Mouse (Mus musculus): Measurements from ENCODE around the gene Abhd15. TPM values are rescaled to one million over a fixed set of nuclear protein-coding genes. Genes with fewer than 3 reads are reported as not detected.

Abhd15 gene
- polyA plus RNA-seq, 1 experiment from 2014 or later = 1.8 TPM

GRCm38 (mm10) chr11:77483043-77483442, 31.9 kb upstream of the Abhd15 start:
- H3K36me3 ChIP-seq (ENCODE audit: control insufficient read depth, insufficient read depth, low read length) = no peaks in the 10 kb centered on the region
- H3K4me2 ChIP-seq (ENCODE audit: low read length) = no peak overlapping the region
- no peak for ATAC-seq (ENCODE audit: low FRiP score, low TSS enrichment)
- H3K27ac ChIP-seq (replicated peaks; ENCODE audit: low read depth, low read length) = no peak overlapping the region
- DNase-seq = no peak
- 80% methylated on average over 3 of the region's 3 CpGs for WGBS
- no peaks in the 10 kb centered on the region for H3K9me3 ChIP-seq (ENCODE audit: control insufficient read depth, low read length)
- H3K4me1 ChIP-seq (ENCODE audit: control insufficient read depth, insufficient read depth, low read length) = peaks cover 50% of the 10 kb centered on the region
- H3K27me3 ChIP-seq (ENCODE audit: control insufficient read depth, insufficient read depth, low read length) = no peaks in the 10 kb centered on the region
- H3K9ac ChIP-seq (replicated peaks; ENCODE audit: low read length) = no peak overlapping the region
- no peak overlapping the region for H3K4me3 ChIP-seq (replicated peaks; ENCODE audit: low read depth, low read length)

GRCm38 (mm10) chr11:77483510-77484255, 31.2 kb upstream of the Abhd15 start:
- DNase-seq (no peak), ATAC-seq (ENCODE audit: low FRiP score, low TSS enrichment) (no peak)
- WGBS = 78% methylated on average over 11 of the region's 11 CpGs
- Histone ChIP-seq H3K4me2 (ENCODE audit: low read length) (no peak overlapping the region), H3K27me3 (ENCODE audit: control insufficient read depth, insufficient read depth, low read length) (no peaks in the 10 kb centered on the region), H3K36me3 (ENCODE audit: control insufficient read depth, insufficient read depth, low read length) (no peaks in the 10 kb centered on the region), H3K4me1 (ENCODE audit: control insufficient read depth, insufficient read depth, low read length) (peaks cover 55% of the 10 kb centered on the region), H3K4me3 (replicated peaks; ENCODE audit: low read depth, low read length) (no peak overlapping the region), H3K27ac (replicated peaks; ENCODE audit: low read depth, low read length) (no peak overlapping the region), H3K9me3 (ENCODE audit: control insufficient read depth, low read length) (no peaks in the 10 kb centered on the region), H3K9ac (replicated peaks; ENCODE audit: low read length) (no peak overlapping the region)

GRCm38 (mm10) chr11:77485229-77485628, 29.7 kb upstream of the Abhd15 start:
- no peaks in the 10 kb centered on the region for H3K36me3 ChIP-seq (ENCODE audit: control insufficient read depth, insufficient read depth, low read length)
- H3K4me2 ChIP-seq (ENCODE audit: low read length) = peak overlapping the region; percentile 81; the same call in 1 of the 2 replicates
- H3K27me3 ChIP-seq (ENCODE audit: control insufficient read depth, insufficient read depth, low read length) = no peaks in the 10 kb centered on the region
- WGBS = 56% methylated on average over 6 of the region's 6 CpGs
- H3K4me3 ChIP-seq (replicated peaks; ENCODE audit: low read depth, low read length) = no peak overlapping the region
- ATAC-seq (ENCODE audit: low FRiP score, low TSS enrichment) (no peak), DNase-seq (peak; percentile 44)
- peaks cover 57% of the 10 kb centered on the region for H3K4me1 ChIP-seq (ENCODE audit: control insufficient read depth, insufficient read depth, low read length)
- peak overlapping the region; percentile 4 for H3K9ac ChIP-seq (replicated peaks; ENCODE audit: low read length)
- no peaks in the 10 kb centered on the region for H3K9me3 ChIP-seq (ENCODE audit: control insufficient read depth, low read length)
- H3K27ac ChIP-seq (replicated peaks; ENCODE audit: low read depth, low read length) = 0 out of 2 replicates have a peak overlapping the region, but pooled peaks have one; percentile 3

- Histone ChIP-seq H3K9ac (replicated peaks; ENCODE audit: low read length) (no peak overlapping the region; the same call in 1 of the 2 replicates), H3K4me3 (replicated peaks; ENCODE audit: low read depth, low read length) (no peak overlapping the region), H3K27ac (replicated peaks; ENCODE audit: low read depth, low read length) (peak overlapping the region; percentile 37), H3K27me3 (ENCODE audit: control insufficient read depth, insufficient read depth, low read length) (no peaks in the 10 kb centered on the region), H3K9me3 (ENCODE audit: control insufficient read depth, low read length) (no peaks in the 10 kb centered on the region), H3K4me2 (ENCODE audit: low read length) (peak overlapping the region; percentile 81), H3K4me1 (ENCODE audit: control insufficient read depth, insufficient read depth, low read length) (peaks cover 68% of the 10 kb centered on the region), H3K36me3 (ENCODE audit: control insufficient read depth, insufficient read depth, low read length) (no peaks in the 10 kb centered on the region)
- 52% methylated on average over 5 of the region's 5 CpGs for WGBS
- ATAC-seq (ENCODE audit: low FRiP score, low TSS enrichment) (no peak), DNase-seq (peak; percentile 66)
Measured at GRCm38 (mm10) chr11:77486798-77487197, 28.1 kb upstream of the Abhd15 start.

- Histone ChIP-seq H3K9ac (replicated peaks; ENCODE audit: low read length) (peak overlapping the region; percentile 98), H3K36me3 (ENCODE audit: control insufficient read depth, insufficient read depth, low read length) (no peaks in the 10 kb centered on the region), H3K4me3 (replicated peaks; ENCODE audit: low read depth, low read length) (peak overlapping the region; percentile 95), H3K9me3 (ENCODE audit: control insufficient read depth, low read length) (no peaks in the 10 kb centered on the region), H3K27me3 (ENCODE audit: control insufficient read depth, insufficient read depth, low read length) (no peaks in the 10 kb centered on the region), H3K4me2 (ENCODE audit: low read length) (peak overlapping the region; percentile 81), H3K27ac (replicated peaks; ENCODE audit: low read depth, low read length) (peak overlapping the region; percentile 93), H3K4me1 (ENCODE audit: control insufficient read depth, insufficient read depth, low read length) (peaks cover 59% of the 10 kb centered on the region)
- no peak for ATAC-seq (ENCODE audit: low FRiP score, low TSS enrichment)
- WGBS = 2% methylated on average over 53 of the region's 55 CpGs
- peak; percentile 71 for DNase-seq
Measured at GRCm38 (mm10) chr11:77488771-77489581, 25.9 kb upstream of the Abhd15 start.

- H3K27ac ChIP-seq (replicated peaks; ENCODE audit: low read depth, low read length) = peak within 1 kb of the TSS; percentile 93
- peak within 1 kb of the TSS; percentile 81 for H3K4me2 ChIP-seq (ENCODE audit: low read length)
- under 1% methylated on average over 48 of the region's 87 CpGs for WGBS
- no peaks in the 10 kb centered on the region for H3K27me3 ChIP-seq (ENCODE audit: control insufficient read depth, insufficient read depth, low read length)
- peaks cover 64% of the 10 kb centered on the region for H3K4me1 ChIP-seq (ENCODE audit: control insufficient read depth, insufficient read depth, low read length)
- peak within 1 kb of the TSS; percentile 95 for H3K4me3 ChIP-seq (replicated peaks; ENCODE audit: low read depth, low read length)
- H3K9me3 ChIP-seq (ENCODE audit: control insufficient read depth, low read length) = no peaks in the 10 kb centered on the region
- H3K36me3 ChIP-seq (ENCODE audit: control insufficient read depth, insufficient read depth, low read length) = no peaks in the 10 kb centered on the region
- H3K9ac ChIP-seq (replicated peaks; ENCODE audit: low read length) = peak within 1 kb of the TSS; percentile 98
- ATAC-seq (ENCODE audit: low FRiP score, low TSS enrichment) (peak; percentile 65), DNase-seq (peak; percentile 92)
Measured at GRCm38 (mm10) chr11:77489591-77490235, 25.2 kb upstream of the Abhd15 start, which contains the start of gene Ankrd13b. Gene Ankrd13b (minus strand): TSS chr11:77489678.

GRCm38 (mm10) chr11:77490451-77490850, 24.5 kb upstream of the Abhd15 start:
- Histone ChIP-seq H3K9ac (replicated peaks; ENCODE audit: low read length) (peak overlapping the region; percentile 98), H3K9me3 (ENCODE audit: control insufficient read depth, low read length) (no peaks in the 10 kb centered on the region), H3K36me3 (ENCODE audit: control insufficient read depth, insufficient read depth, low read length) (no peaks in the 10 kb centered on the region), H3K4me2 (ENCODE audit: low read length) (peak overlapping the region; percentile 81), H3K27me3 (ENCODE audit: control insufficient read depth, insufficient read depth, low read length) (no peaks in the 10 kb centered on the region), H3K4me1 (ENCODE audit: control insufficient read depth, insufficient read depth, low read length) (peaks cover 67% of the 10 kb centered on the region), H3K27ac (replicated peaks; ENCODE audit: low read depth, low read length) (peak overlapping the region; percentile 75; the same call in 1 of the 2 replicates), H3K4me3 (replicated peaks; ENCODE audit: low read depth, low read length) (peak overlapping the region; percentile 95)
- ATAC-seq (ENCODE audit: low FRiP score, low TSS enrichment) = no peak
- no peak for DNase-seq
- WGBS = 69% methylated on average over 6 of the region's 6 CpGs

GRCm38 (mm10) chr11:77491123-77491501, 23.8 kb upstream of the Abhd15 start:
- Histone ChIP-seq H3K4me2 (ENCODE audit: low read length) (peak overlapping the region; percentile 81), H3K27me3 (ENCODE audit: control insufficient read depth, insufficient read depth, low read length) (no peaks in the 10 kb centered on the region), H3K36me3 (ENCODE audit: control insufficient read depth, insufficient read depth, low read length) (no peaks in the 10 kb centered on the region), H3K4me1 (ENCODE audit: control insufficient read depth, insufficient read depth, low read length) (peaks cover 62% of the 10 kb centered on the region), H3K27ac (replicated peaks; ENCODE audit: low read depth, low read length) (peak overlapping the region; percentile 75), H3K9ac (replicated peaks; ENCODE audit: low read length) (peak overlapping the region; percentile 20; the same call in 1 of the 2 replicates), H3K4me3 (replicated peaks; ENCODE audit: low read depth, low read length) (peak overlapping the region; percentile 41), H3K9me3 (ENCODE audit: control insufficient read depth, low read length) (no peaks in the 10 kb centered on the region)
- DNase-seq (peak; percentile 97), ATAC-seq (ENCODE audit: low FRiP score, low TSS enrichment) (peak; percentile 49; the same call in 1 of the 2 replicates)
- WGBS = 1% methylated on average over 13 of the region's 13 CpGs
